Mouse (Mus musculus): Measurements from ENCODE around the gene Wbp1l.

- TF ChIP-seq POLR2A (IDR thresholded peaks at IDR 0.05; ENCODE audit: extremely low read depth, insufficient read depth, low read length) (no peak), CTCF (IDR thresholded peaks at IDR 0.05; ENCODE audit: extremely low read depth, insufficient read depth, low read length) (no peak)
These were observed 40.2 kb downstream of the Wbp1l start for GRCm38 (mm10) chr19:46639053-46639452.
